Mouse (Mus musculus): Measurements from ENCODE around the gene Zfp622.
"Not testable (repeated sequence)": the region's sequence is repeated elsewhere in the genome, so short reads cannot be mapped to it uniquely, and the experiment has no call there.

- not testable (repeated sequence) for TF ChIP-seq POU5F1 (IDR thresholded peaks at IDR 0.05; ENCODE audit: borderline replicate concordance, low read length); CTCF (conservative IDR thresholded peaks at IDR 0.05; ENCODE audit: low read length)
Measured at GRCm38 (mm10) chr15:25983614-25984013, 552 bp upstream of the Zfp622 start.
